Mouse (Mus musculus) liver, embryonic 13.5 days (tissue): ENCODE data around the gene Dlgap4. TPM values are rescaled to one million over a fixed set of nuclear protein-coding genes. Genes with fewer than 3 reads are reported as not detected.
A peak's percentile ranks its signal among the peaks of the same experiment; 100 is the strongest.

Experiments used
- ATAC-seq: fragments of 200-750 bp; cut with Nextera tagmentation; 2 replicates; pipeline ENCODE4 v1.8.0; 2017; ENCODE audit warnings: low read depth, mild to moderate bottlenecking, moderate number of reproducible peaks, moderate library complexity
- DNase-seq: peaks from one replicate; pipeline ENCODE4 v3.0.0; 2022
- H3K27ac ChIP-seq: fragments of 300-500 bp; sonication (generic); 2 replicates; pipeline ENCODE4 v1.5.1; 2015; ENCODE audit warnings: moderate library complexity, mild to moderate bottlenecking, inconsistent platforms
- H3K27me3 ChIP-seq: fragments of 300-500 bp; sonication (generic); 2 replicates; pipeline ENCODE4 v1.6.1; 2015; ENCODE audit warnings: mild to moderate bottlenecking, inconsistent platforms
- H3K36me3 ChIP-seq: fragments of 300-500 bp; sonication (generic); 2 replicates; pipeline ENCODE4 v1.6.1; 2015; ENCODE audit warnings: mild to moderate bottlenecking, inconsistent platforms
- H3K4me1 ChIP-seq: fragments of 300-500 bp; sonication (generic); replicated peaks from 2 replicates; pipeline ENCODE4 v1.6.1; 2015; ENCODE audit warnings: inconsistent platforms
- H3K4me2 ChIP-seq: fragments of 300-500 bp; sonication (generic); 2 replicates; pipeline ENCODE4 v1.6.1; 2015; ENCODE audit warnings: inconsistent platforms, mild to moderate bottlenecking, moderate library complexity
- H3K4me3 ChIP-seq: fragments of 300-500 bp; sonication (generic); replicated peaks from 2 replicates; pipeline ENCODE4 v1.5.1; 2015; ENCODE audit warnings: mild to moderate bottlenecking, inconsistent platforms
- H3K9ac ChIP-seq: fragments of 300-500 bp; sonication (generic); 2 replicates; pipeline ENCODE4 v1.6.1; 2015; ENCODE audit warnings: mild to moderate bottlenecking, inconsistent platforms
- H3K9me3 ChIP-seq: fragments of 300-500 bp; sonication (generic); replicated peaks from 2 replicates; pipeline ENCODE4 v1.6.1; 2016; ENCODE audit warnings: inconsistent platforms
- WGBS: fragments of 180-500 bp; shearing (Covaris S2); methylation state at CpG from one replicate; pipeline ENCODE4 v1.1.7; 2015; ENCODE audit not compliant: insufficient replicate concordance; 5-methylcytosine and 5-hydroxymethylcytosine counted together
- polyA plus RNA-seq: library from polyadenylated mRNA; unstranded; fragments of >200 nt; fragmentation: Nextera tagmentation; extraction: Ambion mirVana; gene quantifications from 2 replicates; pipeline ENCODE4 v1.2.1, GENCODE M21; 2015

The Dlgap4 gene
- polyA plus RNA-seq, 1 experiment from 2014 or later: 11.3 TPM

- Histone ChIP-seq H3K36me3 (no peaks in the 10 kb centered on the region), H3K9me3 (no peaks in the 10 kb centered on the region), H3K27me3 (peaks cover 16% of the 10 kb centered on the region; the same call in 1 of the 2 replicates), H3K4me2 (no peak overlapping the region), H3K4me3 (no peak overlapping the region), H3K27ac (no peak overlapping the region), H3K4me1 (no peaks in the 10 kb centered on the region), H3K9ac (no peak overlapping the region)
- 12% methylated on average over 6 of the region's 6 CpGs for WGBS
- ATAC-seq: no peak
- no peak for DNase-seq
Observed at GRCm38 (mm10) chr2:156676885-156677284, 63.4 kb downstream of the Dlgap4 start.

- peaks cover 16% of the 10 kb centered on the region for H3K27me3 ChIP-seq
- no peak overlapping the region for H3K4me3 ChIP-seq
- H3K4me2 ChIP-seq: no peak overlapping the region
- DNase-seq (no peak), ATAC-seq (no peak)
- no peak overlapping the region for H3K9ac ChIP-seq
- H3K36me3 ChIP-seq: no peaks in the 10 kb centered on the region
- no peak overlapping the region for H3K27ac ChIP-seq
- no peaks in the 10 kb centered on the region for H3K4me1 ChIP-seq
- no peaks in the 10 kb centered on the region for H3K9me3 ChIP-seq
- whole genome bisulfite sequencing: 62% methylated on average over 4 of the region's 4 CpGs
Observed at GRCm38 (mm10) chr2:156678112-156678511, 64.6 kb downstream of the Dlgap4 start.

GRCm38 (mm10) chr2:156682965-156683364 is 69.5 kb downstream of the Dlgap4 start:
- Histone ChIP-seq H3K4me2 (no peak overlapping the region), H3K36me3 (no peaks in the 10 kb centered on the region), H3K9ac (no peak overlapping the region), H3K27me3 (peaks cover 26% of the 10 kb centered on the region), H3K4me3 (no peak overlapping the region), H3K27ac (no peak overlapping the region), H3K4me1 (no peaks in the 10 kb centered on the region), H3K9me3 (no peaks in the 10 kb centered on the region)
- DNase-seq (no peak), ATAC-seq (no peak)
- WGBS: 34% methylated on average over 12 of the region's 12 CpGs

GRCm38 (mm10) chr2:156685999-156686398 is 72.5 kb downstream of the Dlgap4 start:
- Histone ChIP-seq H3K36me3 (no peaks in the 10 kb centered on the region), H3K9me3 (no peaks in the 10 kb centered on the region), H3K27me3 (peaks cover 37% of the 10 kb centered on the region), H3K4me1 (no peaks in the 10 kb centered on the region), H3K9ac (no peak overlapping the region), H3K4me2 (no peak overlapping the region), H3K4me3 (no peak overlapping the region), H3K27ac (no peak overlapping the region)
- DNase-seq (no peak), ATAC-seq (no peak)
- 58% methylated on average over 14 of the region's 14 CpGs for WGBS

GRCm38 (mm10) chr2:156686754-156687153 is 73.2 kb downstream of the Dlgap4 start:
- no peak for ATAC-seq

GRCm38 (mm10) chr2:156688604-156689003 is 75.1 kb downstream of the Dlgap4 start:
- no peak overlapping the region for H3K9ac ChIP-seq
- no peaks in the 10 kb centered on the region for H3K4me1 ChIP-seq
- 11% methylated on average over 14 of the region's 14 CpGs for WGBS
- no peak overlapping the region for H3K27ac ChIP-seq
- H3K9me3 ChIP-seq: no peaks in the 10 kb centered on the region
- H3K4me2 ChIP-seq: no peak overlapping the region
- no peak for DNase-seq
- peaks cover 28% of the 10 kb centered on the region for H3K27me3 ChIP-seq
- ATAC-seq: no peak
- no peaks in the 10 kb centered on the region for H3K36me3 ChIP-seq
- H3K4me3 ChIP-seq: no peak overlapping the region

More at GRCm38 (mm10) chr2:156686754-156687153, 73.2 kb downstream of the Dlgap4 start:
- DNase-seq: no peak
- Histone ChIP-seq H3K27me3 (peaks cover 31% of the 10 kb centered on the region), H3K9ac (no peak overlapping the region), H3K4me1 (no peaks in the 10 kb centered on the region), H3K27ac (no peak overlapping the region), H3K9me3 (no peaks in the 10 kb centered on the region), H3K4me3 (no peak overlapping the region), H3K36me3 (no peaks in the 10 kb centered on the region), H3K4me2 (no peak overlapping the region)
- 51% methylated on average over 4 of the region's 4 CpGs for WGBS

- ATAC-seq (no peak), DNase-seq (no peak)
- Histone ChIP-seq H3K9ac (no peak overlapping the region), H3K27me3 (peaks cover 24% of the 10 kb centered on the region), H3K36me3 (no peaks in the 10 kb centered on the region), H3K4me1 (no peaks in the 10 kb centered on the region), H3K9me3 (no peaks in the 10 kb centered on the region), H3K4me2 (no peak overlapping the region), H3K4me3 (no peak overlapping the region), H3K27ac (no peak overlapping the region)
- WGBS: 18% methylated on average over 2 of the region's 2 CpGs
Observed at GRCm38 (mm10) chr2:156690833-156691232, 77.3 kb downstream of the Dlgap4 start.

- WGBS: 63% methylated on average over 9 of the region's 9 CpGs
- peaks cover 24% of the 10 kb centered on the region for H3K27me3 ChIP-seq
- no peaks in the 10 kb centered on the region for H3K36me3 ChIP-seq
- H3K27ac ChIP-seq: no peak overlapping the region
- H3K9me3 ChIP-seq: no peaks in the 10 kb centered on the region
- H3K4me3 ChIP-seq: no peak overlapping the region
- DNase-seq: no peak
- no peak overlapping the region for H3K9ac ChIP-seq
- no peak overlapping the region for H3K4me2 ChIP-seq
- H3K4me1 ChIP-seq: no peaks in the 10 kb centered on the region
- ATAC-seq: no peak
Observed at GRCm38 (mm10) chr2:156691746-156692145, 78.2 kb downstream of the Dlgap4 start.

- H3K4me1 ChIP-seq: no peaks in the 10 kb centered on the region
- H3K4me2 ChIP-seq: no peak overlapping the region
- WGBS: 60% methylated on average over 11 of the region's 11 CpGs
- H3K36me3 ChIP-seq: no peaks in the 10 kb centered on the region
- H3K4me3 ChIP-seq: no peak overlapping the region
- H3K27ac ChIP-seq: no peak overlapping the region
- H3K27me3 ChIP-seq: peaks cover 22% of the 10 kb centered on the region
- H3K9me3 ChIP-seq: no peaks in the 10 kb centered on the region
- DNase-seq: no peak
- no peak for ATAC-seq
- H3K9ac ChIP-seq: no peak overlapping the region
Observed at GRCm38 (mm10) chr2:156693241-156693807, 79.8 kb downstream of the Dlgap4 start.

- Histone ChIP-seq H3K27ac (no peak overlapping the region), H3K4me1 (no peaks in the 10 kb centered on the region), H3K9ac (no peak overlapping the region), H3K9me3 (no peaks in the 10 kb centered on the region), H3K4me3 (no peak overlapping the region), H3K36me3 (no peaks in the 10 kb centered on the region), H3K27me3 (peaks cover 9% of the 10 kb centered on the region; the same call in 1 of the 2 replicates), H3K4me2 (no peak overlapping the region)
- 64% methylated on average over 8 of the region's 8 CpGs for WGBS
- ATAC-seq (no peak), DNase-seq (no peak)
Observed at GRCm38 (mm10) chr2:156697261-156697660, 83.8 kb downstream of the Dlgap4 start.

GRCm38 (mm10) chr2:156698168-156698567 is 84.7 kb downstream of the Dlgap4 start:
- Histone ChIP-seq H3K27me3 (peaks cover 12% of the 10 kb centered on the region; the same call in 1 of the 2 replicates), H3K36me3 (no peaks in the 10 kb centered on the region), H3K4me2 (no peak overlapping the region), H3K9me3 (no peaks in the 10 kb centered on the region), H3K9ac (no peak overlapping the region), H3K4me3 (no peak overlapping the region), H3K4me1 (no peaks in the 10 kb centered on the region), H3K27ac (no peak overlapping the region)
- 60% methylated on average over 9 of the region's 9 CpGs for whole genome bisulfite sequencing
- ATAC-seq (no peak), DNase-seq (no peak)

- Histone ChIP-seq H3K36me3 (no peaks in the 10 kb centered on the region), H3K4me2 (no peak overlapping the region), H3K9ac (no peak overlapping the region), H3K4me1 (no peaks in the 10 kb centered on the region), H3K27ac (no peak overlapping the region), H3K4me3 (no peak overlapping the region), H3K27me3 (peaks cover 3% of the 10 kb centered on the region), H3K9me3 (no peaks in the 10 kb centered on the region)
- ATAC-seq (no peak), DNase-seq (peak; percentile 51)
- 18% methylated on average over 6 of the region's 6 CpGs for WGBS
Observed at GRCm38 (mm10) chr2:156705473-156705872, 92.0 kb downstream of the Dlgap4 start.
